Mouse (Mus musculus): ENCODE measurements around the gene 5031410I06Rik.

DNA sequence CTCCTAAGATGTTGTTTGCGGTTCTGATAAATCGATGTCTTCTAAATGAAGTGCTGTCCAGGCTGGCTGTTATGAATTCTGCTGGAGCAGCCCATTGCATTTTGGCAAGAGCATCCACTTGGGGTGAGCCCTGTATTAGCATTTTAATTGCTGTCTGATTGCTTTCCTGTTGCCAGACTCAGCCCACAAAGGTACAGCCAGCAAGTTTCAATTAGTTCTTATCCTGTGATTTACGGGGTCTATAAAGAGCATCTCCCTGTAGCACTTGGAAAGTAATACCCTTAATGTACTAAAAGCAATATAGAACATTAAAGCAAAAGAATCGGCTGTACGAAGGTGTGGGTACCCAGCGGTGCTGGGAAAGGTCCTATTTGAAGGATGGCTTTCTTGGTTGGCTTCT, 37.7 kb upstream of the 5031410I06Rik start:
- TF ChIP-seq MAX (IDR thresholded peaks at IDR 0.05) (no peak), CTCF (IDR thresholded peaks at IDR 0.05; ENCODE audit: control insufficient read depth, insufficient read depth, insufficient read length) (no peak)
